In the genomic region with DNA sequence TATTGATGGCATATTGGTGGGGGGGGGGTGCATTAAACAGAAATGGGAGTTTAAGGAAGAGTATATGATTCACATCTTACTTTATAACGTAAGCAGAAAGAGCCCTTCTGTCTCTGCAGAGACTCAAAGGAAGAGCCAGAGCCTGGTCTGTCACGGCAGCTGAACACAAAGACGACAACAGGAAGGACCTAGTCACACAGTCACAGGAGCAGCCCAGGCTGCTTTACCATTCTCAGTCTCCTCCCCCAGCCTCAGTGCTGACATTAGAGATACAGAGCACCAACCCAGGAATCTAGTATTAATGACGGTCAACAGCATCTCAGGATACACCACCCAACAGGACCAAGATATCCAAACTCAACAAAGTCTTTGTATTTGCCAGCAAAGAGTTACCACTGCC, we compare ENCODE assay signal across 9 mouse cellular contexts.
DNase-seq lines count a peak whose midpoint lies in the region; ATAC-seq lines count a peak whose summit lies in the region.
"Had no signal": no experiment of that assay in that cellular context is flagged by ENCODE, and none has a peak within 500 bp of the region (broad histone marks: within the 10 kb centered on the region; RNA-seq: fewer than 3 reads in every experiment).

No protein-coding gene starts in this region.

- no peak overlapping the region for H3K4me2 ChIP-seq in liver, embryonic 13.5 days
- H3K4me2 ChIP-seq in forebrain, embryonic 14.5 days (ENCODE audit: low read length): no peak overlapping the region
- H3K4me2 ChIP-seq: midbrain, embryonic 12.5 days had no signal

- H3K4me3 ChIP-seq in liver, embryonic 13.5 days (replicated peaks): no peak overlapping the region
- H3K4me3 ChIP-seq in forebrain, embryonic 14.5 days (ENCODE audit: low read depth, low read length): no peak overlapping the region
- H3K4me3 ChIP-seq: midbrain, embryonic 12.5 days had no signal

- DNase-seq in liver, embryonic 13.5 days: no peak
- DNase-seq in liver: no peak
- no peak for DNase-seq in forebrain, embryonic 14.5 days (ENCODE audit: low spot score)
- DNase-seq in lung, postnatal 10 days: peak; percentile 50
- peak; percentile 70 for DNase-seq in thymus, postnatal 0 days (ENCODE audit: low spot score)
- DNase-seq in cerebellum, adult 18-20 months: no peak
- DNase-seq in urinary bladder, postnatal 25 days (ENCODE audit: low spot score): no peak
- DNase-seq: embryo, embryonic 11 days had no signal

- H3K36me3 ChIP-seq in liver, embryonic 13.5 days: no peaks in the 10 kb centered on the region
- no peaks in the 10 kb centered on the region for H3K36me3 ChIP-seq in forebrain, embryonic 14.5 days (ENCODE audit: control insufficient read depth, insufficient read depth, low read length)
- H3K36me3 ChIP-seq: midbrain, embryonic 12.5 days had no signal

- 24% methylated on average over 4 of the region's 4 CpGs for WGBS in liver, embryonic 13.5 days (ENCODE audit: insufficient replicate concordance)
- 57% methylated on average over 4 of the region's 4 CpGs for WGBS in forebrain, embryonic 14.5 days

- no peaks in the 10 kb centered on the region for H3K9me3 ChIP-seq in liver, embryonic 13.5 days (replicated peaks)
- no peaks in the 10 kb centered on the region for H3K9me3 ChIP-seq in forebrain, embryonic 14.5 days (replicated peaks; ENCODE audit: control insufficient read depth, low read length)
- H3K9me3 ChIP-seq: midbrain, embryonic 12.5 days had no signal

- H3K27ac ChIP-seq in liver, embryonic 13.5 days: no peak overlapping the region
- H3K27ac ChIP-seq in forebrain, embryonic 14.5 days (ENCODE audit: low read depth, low read length): peak overlapping the region; percentile 9; the same call in 1 of the 2 replicates

- 0 out of 2 replicates have a peak, but pooled peaks have one; percentile 41 for ATAC-seq in liver, embryonic 13.5 days (ENCODE audit: low read depth)
- no peak for ATAC-seq in forebrain, embryonic 14.5 days

- peaks cover 80% of the 10 kb centered on the region for H3K4me1 ChIP-seq in liver, embryonic 13.5 days (replicated peaks)
- H3K4me1 ChIP-seq in forebrain, embryonic 14.5 days (ENCODE audit: control insufficient read depth, insufficient read depth, low read length): peaks cover 12% of the 10 kb centered on the region

- H3K27me3 ChIP-seq in liver, embryonic 13.5 days: no peaks in the 10 kb centered on the region
- no peaks in the 10 kb centered on the region for H3K27me3 ChIP-seq in forebrain, embryonic 14.5 days (replicated peaks; ENCODE audit: control insufficient read depth, insufficient read depth, low read length)
- H3K27me3 ChIP-seq: midbrain, embryonic 12.5 days had no signal

- no peak overlapping the region for H3K9ac ChIP-seq in liver, embryonic 13.5 days
- no peak overlapping the region for H3K9ac ChIP-seq in forebrain, embryonic 14.5 days (ENCODE audit: low read length)
- H3K9ac ChIP-seq: midbrain, embryonic 12.5 days had no signal

Comparison
In these comparisons a context has a peak if more than half of its experiments do, and no peak if none do; other contexts are left out.
1. DNase-seq: peak in lung, postnatal 10 days (single experiment) and thymus, postnatal 0 days (single experiment); none in liver, embryonic 13.5 days (single experiment), liver (single experiment), forebrain, embryonic 14.5 days (single experiment), cerebellum, adult 18-20 months (0 of 2) and urinary bladder, postnatal 25 days (single experiment).